In genomic region chr6:43638865-43639264, GRCm38 (mm10) we compare ENCODE assay signal across 34 mouse cellular contexts.
"Had no signal": no experiment of that assay in that cellular context is flagged by ENCODE, and none has a peak within 500 bp of the region (broad histone marks: within the 10 kb centered on the region; RNA-seq: fewer than 3 reads in every experiment).

No protein-coding gene starts in this region.

- H3K27ac ChIP-seq: heart, embryonic 10.5 days; heart, embryonic 13.5 days; heart, embryonic 15.5 days; hindbrain, embryonic 10.5 days; hindbrain, embryonic 12.5 days; hindbrain, embryonic 13.5 days; hindbrain, embryonic 14.5 days; hindbrain, embryonic 15.5 days; hindbrain, postnatal 0 days; intestine, embryonic 15.5 days; kidney, embryonic 15.5 days; kidney, postnatal 0 days; layer of hippocampus, adult 2 months; left cerebral cortex, adult 2 months had no signal

- H3K4me1 ChIP-seq: heart, embryonic 10.5 days; heart, embryonic 12.5 days; hindbrain, embryonic 10.5 days; hindbrain, embryonic 12.5 days; hindbrain, embryonic 13.5 days; hindbrain, embryonic 15.5 days; intestine, embryonic 15.5 days had no signal

- H3K4me3 ChIP-seq: heart, embryonic 10.5 days; heart, embryonic 12.5 days; heart, embryonic 13.5 days; heart, embryonic 15.5 days; hindbrain, embryonic 10.5 days; hindbrain, embryonic 12.5 days; hindbrain, embryonic 13.5 days; hindbrain, embryonic 15.5 days; intestine, embryonic 15.5 days; kidney, embryonic 15.5 days; layer of hippocampus, adult 2 months; left cerebral cortex, adult 2 months had no signal

- H3K4me2 ChIP-seq: heart, embryonic 11.5 days; heart, embryonic 12.5 days; heart, embryonic 13.5 days; heart, embryonic 15.5 days; hindbrain, embryonic 12.5 days; hindbrain, embryonic 13.5 days; hindbrain, embryonic 14.5 days; hindbrain, embryonic 15.5 days; intestine, embryonic 15.5 days; kidney, embryonic 15.5 days had no signal

- H3K9ac ChIP-seq: heart, embryonic 12.5 days; heart, embryonic 13.5 days; heart, embryonic 15.5 days; hindbrain, embryonic 12.5 days; hindbrain, embryonic 13.5 days; hindbrain, embryonic 14.5 days; hindbrain, embryonic 15.5 days; intestine, embryonic 15.5 days; kidney, embryonic 15.5 days had no signal

- H3K36me3 ChIP-seq: heart, embryonic 10.5 days; heart, embryonic 12.5 days; heart, embryonic 13.5 days; heart, embryonic 15.5 days; hindbrain, embryonic 10.5 days; hindbrain, embryonic 12.5 days; hindbrain, embryonic 13.5 days; hindbrain, embryonic 15.5 days; intestine, embryonic 15.5 days; kidney, embryonic 15.5 days had no signal

- DNase-seq: heart, postnatal 10 days; heart, postnatal 14 days; heart, postnatal 36 days; heart, postnatal 4 days; kidney, adult 11 months; kidney, adult 18-20 months; kidney, adult 2 months; kidney, adult 8-10 months; kidney, adult 9 months; kidney, postnatal 10 days; kidney, postnatal 14 days; kidney, postnatal 36 days; kidney, postnatal 4 days; layer of hippocampus, adult 9-11 months; layer of hippocampus, postnatal 36 days had no signal

- H3K9me3 ChIP-seq: heart, embryonic 10.5 days; heart, embryonic 12.5 days; heart, embryonic 13.5 days; heart, embryonic 15.5 days; hindbrain, embryonic 10.5 days; hindbrain, embryonic 12.5 days; hindbrain, embryonic 13.5 days; hindbrain, embryonic 15.5 days; intestine, embryonic 15.5 days; kidney, embryonic 15.5 days had no signal

- ATAC-seq: hindbrain, embryonic 16.5 days; hindbrain, postnatal 0 days; intestine, embryonic 15.5 days; intestine, embryonic 16.5 days; intestine, postnatal 0 days had no signal

- H3K27me3 ChIP-seq: heart, embryonic 12.5 days; heart, embryonic 13.5 days; heart, embryonic 15.5 days; hindbrain, embryonic 12.5 days; hindbrain, embryonic 13.5 days; hindbrain, embryonic 15.5 days; intestine, embryonic 15.5 days; kidney, embryonic 15.5 days had no signal
